Mouse (Mus musculus) myocyte (in vitro differentiated cells): ENCODE data around the gene Krt81.
A peak's percentile ranks its signal among the peaks of the same experiment; 100 is the strongest.

ENCODE experiments used
- CEBPB ChIP-seq: IDR thresholded peaks from 2 replicates; pipeline ENCODE4 v1.6.1; 2011; ENCODE audit warnings: mild to moderate bottlenecking, moderate library complexity; ENCODE audit not compliant: poor library complexity, insufficient read depth, severe bottlenecking
- E2F4 ChIP-seq: IDR thresholded peaks from one replicate; pipeline ENCODE4 v1.6.1; 2011; ENCODE audit warnings: mild to moderate bottlenecking, control low read depth, moderate library complexity; ENCODE audit not compliant: insufficient read depth
- MAX ChIP-seq: IDR thresholded peaks from one replicate; pipeline ENCODE4 v1.6.1; 2011; ENCODE audit warnings: low read depth, mild to moderate bottlenecking, control low read depth
- MYOD1 ChIP-seq, 3 experiments: IDR thresholded peaks; one replicate each; pipeline ENCODE4 v1.6.1; 2011; ENCODE audit warnings: control low read depth in 2 of 3, low read depth in 2 of 3, mild to moderate bottlenecking in 2 of 3, moderate library complexity in 1 of 3; ENCODE audit not compliant: insufficient read length in 2 of 3, control insufficient read depth in 1 of 3
- POLR2A ChIP-seq: IDR thresholded peaks from one replicate; pipeline ENCODE4 v1.6.1; 2011; ENCODE audit warnings: low read depth, mild to moderate bottlenecking, control low read depth, moderate library complexity; ENCODE audit not compliant: insufficient read length
- POLR2AphosphoS2 ChIP-seq: IDR thresholded peaks from one replicate; pipeline ENCODE4 v1.6.1; 2011; ENCODE audit warnings: low read depth, control low read depth; ENCODE audit not compliant: insufficient read length
- REST ChIP-seq: IDR thresholded peaks from one replicate; pipeline ENCODE4 v1.6.1; 2011; ENCODE audit warnings: mild to moderate bottlenecking, control low read depth, moderate library complexity; ENCODE audit not compliant: insufficient read depth, insufficient read length
- SRF ChIP-seq: IDR thresholded peaks from one replicate; pipeline ENCODE4 v1.6.1; 2011; ENCODE audit warnings: low read depth; ENCODE audit not compliant: control insufficient read depth, insufficient read length
- TCF12 ChIP-seq: IDR thresholded peaks from one replicate; pipeline ENCODE4 v1.6.1; 2011; ENCODE audit warnings: mild to moderate bottlenecking, control low read depth; ENCODE audit not compliant: poor library complexity, insufficient read depth, severe bottlenecking
- TCF3 ChIP-seq: IDR thresholded peaks from one replicate; pipeline ENCODE4 v1.6.1; 2011; ENCODE audit warnings: low read depth, control low read depth; ENCODE audit not compliant: insufficient read length
- USF1 ChIP-seq: IDR thresholded peaks from one replicate; pipeline ENCODE4 v1.6.1; 2011; ENCODE audit warnings: low read depth, mild to moderate bottlenecking, control low read depth, moderate library complexity

- TF ChIP-seq SRF (no peak), TCF12 (no peak), USF1 (no peak), TCF3 (peak; percentile 83), POLR2A (no peak), E2F4 (no peak), MYOD1 (IDR thresholded peaks at IDR 0.05; ENCODE audit: control insufficient read depth in 1 of 3, insufficient read length in 2 of 3, low read depth in 2 of 3) (peak in 2 of 3 experiments; percentile 35 to 59), POLR2AphosphoS2 (no peak), MAX (no peak), CEBPB (no peak), REST (no peak)
Observed at GRCm38 (mm10) chr15:101494203-101494602, 30.7 kb upstream of the Krt81 start.
